Mouse (Mus musculus) midbrain, postnatal 0 days (tissue): ENCODE results near the gene Plscr1. TPM values are rescaled to one million over a fixed set of nuclear protein-coding genes. Genes with fewer than 3 reads are reported as not detected.

Source experiments
- ATAC-seq: fragments of 200-750 bp; cut with Nextera tagmentation; 2 replicates; pipeline ENCODE4 v1.8.0; 2017; ENCODE audit warnings: moderate number of reproducible peaks, mild to moderate bottlenecking, moderate TSS enrichment, moderate library complexity; ENCODE audit not compliant: low FRiP score
- DNase-seq: peaks from one replicate; pipeline ENCODE4 v3.0.0-alpha.2; 2015; ENCODE audit warnings: low spot score
- H3K27ac ChIP-seq: fragments of 300-500 bp; sonication (generic); 2 replicates; pipeline ENCODE4 v1.5.1; 2014; ENCODE audit warnings: low read depth, mild to moderate bottlenecking, low read length, mixed read lengths
- H3K27me3 ChIP-seq: fragments of 300-500 bp; sonication (generic); 2 replicates; pipeline ENCODE4 v1.6.1; 2014; ENCODE audit warnings: low read length, control low read depth, mixed read lengths; ENCODE audit not compliant: insufficient read depth
- H3K36me3 ChIP-seq: fragments of 300-500 bp; sonication (generic); 2 replicates; pipeline ENCODE4 v1.6.1; 2014; ENCODE audit warnings: low read length, control low read depth, mixed read lengths; ENCODE audit not compliant: insufficient read depth
- H3K4me1 ChIP-seq: fragments of 300-500 bp; sonication (generic); 2 replicates; pipeline ENCODE4 v1.6.1; 2014; ENCODE audit warnings: mild to moderate bottlenecking, control low read depth, antibody characterized with exemption, low read length, mixed read lengths; ENCODE audit not compliant: insufficient read depth
- H3K4me2 ChIP-seq: fragments of 300-500 bp; sonication (generic); 2 replicates; pipeline ENCODE4 v1.6.1; 2014; ENCODE audit warnings: low read depth, mild to moderate bottlenecking, low read length, mixed read lengths; ENCODE audit not compliant: poor library complexity, severe bottlenecking
- H3K4me3 ChIP-seq: fragments of 300-500 bp; sonication (generic); 2 replicates; pipeline ENCODE4 v1.5.1; 2014; ENCODE audit warnings: low read depth, mild to moderate bottlenecking, low read length, moderate library complexity
- H3K9ac ChIP-seq: fragments of 300-500 bp; sonication (generic); replicated peaks from 2 replicates; pipeline ENCODE4 v1.6.1; 2014; ENCODE audit warnings: mild to moderate bottlenecking, low read length, moderate library complexity, mixed read lengths; ENCODE audit not compliant: poor library complexity, severe bottlenecking
- H3K9me3 ChIP-seq: fragments of 300-500 bp; sonication (generic); 2 replicates; pipeline ENCODE4 v1.6.1; 2016; ENCODE audit warnings: low read length, control low read depth
- CTCF ChIP-seq: IDR thresholded peaks from 2 replicates; pipeline ENCODE4 v1.5.1; 2016; ENCODE audit warnings: antibody characterized with exemption, mild to moderate bottlenecking
- WGBS: fragments of 180-500 bp; shearing (Covaris S2); extraction: QIAGEN DNeasy Blood & Tissue Kit; methylation state at CpG from one replicate; pipeline ENCODE4 v1.1.7; 2014; 5-methylcytosine and 5-hydroxymethylcytosine counted together
- polyA plus RNA-seq: library from polyadenylated mRNA; unstranded; fragments of >200 nt; fragmentation: Nextera tagmentation; extraction: Ambion mirVana; gene quantifications from 2 replicates; pipeline ENCODE4 v1.2.1, GENCODE M21; 2015
- total RNA-seq: library from RNA; depleted of rRNA; stranded (reverse); fragments of >200 nt; gene quantifications from 2 replicates; pipeline ENCODE4 v1.2.3, GENCODE M21; 2014

Gene Plscr1
- total and polyA plus RNA-seq, 2 experiments from 2014 or later = 6.6 to 6.7 TPM

DNA sequence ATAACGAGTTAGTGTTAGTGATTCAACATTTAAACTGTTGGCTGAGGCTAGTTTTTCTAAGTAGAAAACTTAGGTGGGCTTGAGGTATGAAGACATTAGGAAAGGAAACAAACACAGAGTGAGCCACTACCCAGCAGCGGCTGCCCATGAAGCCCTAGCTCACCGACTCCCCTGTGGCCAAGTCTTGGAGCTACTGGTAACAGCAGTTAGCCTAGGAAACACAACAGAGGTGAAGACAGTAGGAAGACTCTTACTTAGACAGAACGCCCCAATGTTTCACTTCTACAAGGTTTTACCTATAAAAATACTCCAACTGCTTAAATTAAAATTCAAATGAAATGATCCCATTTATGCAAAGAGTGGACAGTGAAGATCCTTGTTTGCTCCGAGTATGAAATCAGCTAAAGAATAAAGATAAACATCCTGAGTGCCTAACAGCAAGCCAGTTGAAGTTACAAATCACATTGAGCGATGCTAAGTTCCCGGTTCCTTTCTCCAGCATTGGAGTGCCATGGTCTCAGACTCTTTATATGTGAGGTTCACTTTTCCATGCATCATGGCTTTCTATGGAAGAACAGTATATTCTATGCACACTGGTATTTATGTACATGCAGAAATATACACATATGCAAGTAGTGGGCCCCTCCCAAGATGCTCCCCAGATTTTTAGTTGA lies 640 bp upstream of the Plscr1 start:
- H3K4me1 ChIP-seq = no peaks in the 10 kb centered on the region
- ATAC-seq = no peak
- no peak overlapping the region for H3K9ac ChIP-seq
- DNase-seq = no peak
- TF ChIP-seq CTCF = no peak
- H3K4me2 ChIP-seq = no peak overlapping the region
- 82% methylated on average over 7 of the region's 7 CpGs for WGBS
- no peaks in the 10 kb centered on the region for H3K9me3 ChIP-seq
- H3K27me3 ChIP-seq = no peaks in the 10 kb centered on the region
- H3K4me3 ChIP-seq = no peak overlapping the region
- H3K36me3 ChIP-seq = no peaks in the 10 kb centered on the region
- no peak overlapping the region for H3K27ac ChIP-seq

DNA sequence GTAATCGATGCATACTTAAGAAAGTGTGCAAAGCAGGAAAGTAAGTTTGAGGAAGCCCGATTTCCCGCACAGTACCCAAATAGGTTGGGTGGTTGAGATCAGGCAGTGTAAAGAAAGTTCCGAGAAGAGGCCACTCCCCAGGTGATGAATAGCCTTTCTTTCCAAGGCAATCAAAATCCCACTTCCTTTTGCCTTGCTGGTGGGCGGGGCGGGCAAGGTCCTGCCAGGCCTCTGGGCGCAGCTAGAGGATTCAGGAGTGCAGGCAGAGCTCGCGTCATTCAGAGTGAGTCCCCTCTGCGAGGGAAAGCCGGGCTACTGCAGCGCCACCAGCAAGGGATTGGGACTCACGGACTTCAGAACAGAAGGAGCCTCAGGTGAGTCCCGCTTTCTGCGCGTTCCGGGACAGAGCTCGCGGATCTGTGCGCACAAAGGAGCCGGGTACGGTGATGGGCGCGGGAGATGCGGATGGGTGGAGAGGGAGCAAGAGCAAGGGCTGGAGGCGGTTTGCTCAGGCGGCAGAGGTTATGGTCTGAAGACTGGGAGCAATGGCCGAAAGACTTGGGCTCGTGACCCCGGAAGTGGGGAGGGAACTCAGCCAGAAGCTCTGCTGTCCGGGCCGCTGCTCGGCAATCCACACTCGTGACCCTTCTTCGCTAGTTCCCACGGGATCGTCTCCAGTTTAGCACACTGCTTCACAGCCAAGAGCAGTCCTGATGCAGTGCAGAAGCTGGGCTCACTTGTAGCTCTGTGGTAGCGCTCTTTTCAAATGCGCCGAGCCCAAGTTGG lies 630 bp downstream of the Plscr1 start:
- DNase-seq (peak; percentile 79), ATAC-seq (peak; percentile 88)
- WGBS = under 1% methylated on average over 38 of the region's 40 CpGs
- peak; percentile 17; the same call in 1 of the 2 replicates for TF ChIP-seq CTCF
- peak overlapping the region; percentile 62 for H3K9ac ChIP-seq
- H3K36me3 ChIP-seq = no peaks in the 10 kb centered on the region
- no peaks in the 10 kb centered on the region for H3K27me3 ChIP-seq
- H3K4me2 ChIP-seq = peak overlapping the region; percentile 92
- peak overlapping the region; percentile 59 for H3K4me3 ChIP-seq
- no peaks in the 10 kb centered on the region for H3K9me3 ChIP-seq
- H3K27ac ChIP-seq = peak overlapping the region; percentile 59
- H3K4me1 ChIP-seq = no peaks in the 10 kb centered on the region

DNA sequence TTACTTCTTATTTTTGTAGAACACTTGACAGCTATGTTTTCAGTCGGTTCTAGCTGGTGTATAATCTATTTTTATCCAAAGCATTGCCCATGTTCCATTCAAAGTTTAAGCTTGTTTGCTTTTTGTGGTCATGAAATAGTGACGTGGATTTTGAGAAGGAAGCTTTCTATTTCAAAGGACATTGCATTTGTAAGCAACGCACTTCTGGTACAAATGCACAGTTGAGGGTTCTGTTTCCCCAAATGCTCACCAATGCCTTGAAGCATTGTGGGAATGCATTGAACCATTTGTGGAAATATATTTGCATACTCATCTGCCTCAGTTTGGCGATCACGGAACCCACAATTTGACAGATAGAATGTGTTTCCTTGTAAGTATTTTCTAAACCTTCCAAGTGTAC lies 3.2 kb downstream of the Plscr1 start:
- Histone ChIP-seq H3K9me3 (no peaks in the 10 kb centered on the region), H3K27ac (no peak overlapping the region), H3K4me3 (no peak overlapping the region), H3K4me2 (no peak overlapping the region), H3K27me3 (no peaks in the 10 kb centered on the region), H3K36me3 (no peaks in the 10 kb centered on the region), H3K9ac (no peak overlapping the region), H3K4me1 (no peaks in the 10 kb centered on the region)
- no peak for TF ChIP-seq CTCF
- DNase-seq = no peak
- 78% methylated on average over 5 of the region's 5 CpGs for WGBS
- no peak for ATAC-seq

DNA sequence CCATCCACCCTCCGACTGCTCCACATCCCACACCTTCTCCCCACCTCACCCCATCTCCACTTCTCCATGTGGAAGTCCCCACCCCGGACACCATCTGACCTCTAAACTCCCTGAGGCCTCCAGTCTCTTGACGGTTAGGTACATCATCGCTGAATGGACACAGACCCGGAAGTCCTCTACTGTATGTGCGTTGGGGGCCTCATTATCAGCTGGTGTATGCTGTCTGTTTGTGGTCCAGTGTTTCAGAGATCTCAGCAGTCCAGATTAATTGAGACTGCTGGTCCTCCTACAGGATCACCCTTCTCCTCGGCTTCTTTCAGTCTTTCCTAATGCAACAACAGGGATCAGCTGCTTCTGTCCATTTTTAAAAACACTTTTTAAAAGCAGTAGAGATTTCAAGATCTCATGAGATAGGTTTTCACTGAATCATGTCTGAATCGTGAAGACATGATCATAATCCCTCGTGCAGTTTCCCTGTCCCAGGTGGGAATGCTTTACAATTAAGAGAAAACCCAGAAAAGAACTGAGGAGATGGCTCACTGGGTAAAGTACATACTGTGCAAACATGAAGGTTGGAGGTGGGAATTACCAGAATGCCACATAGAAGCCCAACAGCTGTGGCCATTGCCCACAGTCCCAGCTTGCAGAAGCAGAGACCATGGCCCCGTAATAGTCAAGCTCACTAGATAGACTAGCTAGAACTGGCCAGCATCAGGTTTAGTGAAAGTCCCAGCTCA lies 4.2 kb downstream of the Plscr1 start:
- Histone ChIP-seq H3K27me3 (no peaks in the 10 kb centered on the region), H3K4me3 (no peak overlapping the region), H3K27ac (no peak overlapping the region), H3K9me3 (no peaks in the 10 kb centered on the region), H3K4me2 (no peak overlapping the region), H3K4me1 (no peaks in the 10 kb centered on the region), H3K9ac (no peak overlapping the region), H3K36me3 (no peaks in the 10 kb centered on the region)
- ATAC-seq (no peak), DNase-seq (no peak)
- TF ChIP-seq CTCF = no peak
- WGBS = 92% methylated on average over 10 of the region's 10 CpGs

DNA sequence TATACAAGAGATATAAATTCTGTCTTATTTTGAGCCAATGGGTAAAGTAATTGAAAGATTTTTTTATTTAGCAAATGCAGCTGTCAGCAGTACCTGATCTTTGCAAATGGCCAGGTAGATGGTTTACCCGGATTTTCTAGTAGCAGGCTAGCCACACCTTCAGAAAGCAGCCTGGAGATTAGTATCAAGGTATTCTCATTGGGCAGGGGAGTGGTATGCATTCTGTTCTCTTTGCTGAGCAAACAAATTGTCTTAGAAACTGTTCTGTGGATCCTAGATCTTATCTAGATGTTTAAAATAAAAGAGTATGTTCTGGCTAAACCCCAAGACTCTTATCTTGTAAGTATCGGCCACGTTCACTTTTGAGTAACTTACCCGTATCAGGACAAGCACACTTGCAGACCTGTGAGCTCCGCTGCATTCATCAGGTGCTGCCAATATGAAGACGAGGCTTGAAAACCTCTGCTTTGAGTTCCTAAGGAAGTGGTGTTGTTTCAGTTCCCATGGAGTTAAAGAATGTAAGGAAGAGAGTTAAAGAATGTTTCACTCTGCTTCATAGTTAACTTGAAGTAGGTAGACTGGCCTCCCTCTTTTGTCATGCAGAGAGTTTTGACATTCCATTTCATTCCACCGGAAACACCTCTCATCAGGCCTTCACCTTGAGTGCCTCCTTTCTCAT lies 11.1 kb downstream of the Plscr1 start:
- 85% methylated on average over 7 of the region's 7 CpGs for WGBS
- Histone ChIP-seq H3K27ac (no peak overlapping the region), H3K27me3 (no peaks in the 10 kb centered on the region), H3K4me3 (no peak overlapping the region), H3K4me2 (no peak overlapping the region), H3K36me3 (no peaks in the 10 kb centered on the region), H3K9me3 (no peaks in the 10 kb centered on the region), H3K9ac (no peak overlapping the region), H3K4me1 (no peaks in the 10 kb centered on the region)
- ATAC-seq (no peak), DNase-seq (no peak)
- no peak for TF ChIP-seq CTCF
